Mouse (Mus musculus) stomach, postnatal 0 days (tissue): Measurements from ENCODE around the gene Rtf1.

Experiments used
- CTCF ChIP-seq: IDR thresholded peaks from 2 replicates; pipeline ENCODE4 v1.5.1; 2016; ENCODE audit warnings: antibody characterized with exemption, low read depth, mild to moderate bottlenecking, moderate library complexity
- EP300 ChIP-seq: optimal IDR thresholded peaks from 2 replicates; pipeline ENCODE3; 2016; ENCODE audit warnings: antibody characterized with exemption

GRCm38 (mm10) chr2:119674525-119675214 lies at the start of gene Rtf1:
- TF ChIP-seq CTCF (no peak), EP300 (no peak)
